Mouse (Mus musculus) intestine, embryonic 14.5 days (tissue): ENCODE data around the gene Anp32a. TPM values are rescaled to one million over a fixed set of nuclear protein-coding genes. Genes with fewer than 3 reads are reported as not detected.
A peak's percentile ranks its signal among the peaks of the same experiment; 100 is the strongest.

Experiments
- ATAC-seq: fragments of 200-750 bp; cut with Nextera tagmentation; replicated peaks from 2 replicates; pipeline ENCODE4 v1.8.0; 2017; ENCODE audit warnings: low read depth, moderate number of reproducible peaks, moderate TSS enrichment, moderate library complexity; ENCODE audit not compliant: low FRiP score, low TSS enrichment
- DNase-seq: peaks from one replicate; pipeline ENCODE4 v3.0.0-alpha.2; 2018; ENCODE audit warnings: low spot score
- H3K27ac ChIP-seq: fragments of 300-500 bp; sonication (generic); 2 replicates; pipeline ENCODE4 v1.5.1; 2014; ENCODE audit warnings: low read depth, mild to moderate bottlenecking, control low read depth
- H3K27me3 ChIP-seq: fragments of 300-500 bp; sonication (generic); replicated peaks from 2 replicates; pipeline ENCODE4 v1.6.1; 2014; ENCODE audit warnings: low read length, control low read depth; ENCODE audit not compliant: control insufficient read depth, insufficient read depth
- H3K36me3 ChIP-seq: fragments of 300-500 bp; sonication (generic); 2 replicates; pipeline ENCODE4 v1.6.1; 2014; ENCODE audit warnings: low read length, control low read depth; ENCODE audit not compliant: control insufficient read depth, insufficient read depth
- H3K4me1 ChIP-seq: fragments of 300-500 bp; sonication (generic); replicated peaks from 2 replicates; pipeline ENCODE4 v1.6.1; 2014; ENCODE audit warnings: low read length, control low read depth, mixed read lengths; ENCODE audit not compliant: control insufficient read depth, insufficient read depth
- H3K4me2 ChIP-seq: fragments of 300-500 bp; sonication (generic); 2 replicates; pipeline ENCODE4 v1.6.1; 2014; ENCODE audit warnings: low read length
- H3K4me3 ChIP-seq: fragments of 300-500 bp; sonication (generic); 2 replicates; pipeline ENCODE4 v1.5.1; 2014; ENCODE audit warnings: low read depth, low read length, control low read depth, mixed read lengths
- H3K9ac ChIP-seq: fragments of 300-500 bp; sonication (generic); 2 replicates; pipeline ENCODE4 v1.6.1; 2014; ENCODE audit warnings: mild to moderate bottlenecking, low read length
- H3K9me3 ChIP-seq: fragments of 300-500 bp; sonication (generic); 2 replicates; pipeline ENCODE4 v1.6.1; 2016; ENCODE audit warnings: low read length, control low read depth; ENCODE audit not compliant: control insufficient read depth
- whole genome bisulfite sequencing: fragments of 180-500 bp; shearing (Covaris S2); extraction: QIAGEN DNeasy Blood & Tissue Kit; methylation state at CpG from one replicate; pipeline ENCODE4 v1.1.7; 2014; 5-methylcytosine and 5-hydroxymethylcytosine counted together
- polyA plus RNA-seq: library from polyadenylated mRNA; unstranded; fragments of >200 nt; fragmentation: Nextera tagmentation; extraction: Ambion mirVana; gene quantifications from 2 replicates; pipeline ENCODE4 v1.2.1, GENCODE M21; 2014

The Anp32a gene
- polyA plus RNA-seq, 1 experiment from 2014 or later = 99.8 TPM

DNA sequence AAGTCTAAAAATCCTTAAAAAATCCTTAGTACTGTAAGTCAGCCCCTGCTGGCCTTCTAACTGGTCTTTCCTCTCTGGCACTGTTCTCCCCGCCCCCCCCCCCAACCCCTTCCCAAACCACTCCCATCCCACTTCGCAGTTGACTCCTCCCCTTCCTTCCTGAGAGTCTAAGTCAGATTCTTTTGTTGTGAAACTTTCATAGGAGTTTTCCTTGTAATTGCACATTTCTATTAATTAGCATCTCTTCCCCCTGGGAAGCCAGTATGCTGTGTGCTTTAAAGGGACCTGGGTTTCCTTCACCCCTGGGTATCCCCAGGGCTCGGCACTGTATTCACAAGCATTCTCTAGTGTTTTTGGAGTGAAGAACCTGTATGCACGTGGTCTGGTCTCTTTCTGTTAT, 10.1 kb downstream of the Anp32a start:
- Histone ChIP-seq H3K9me3 (no peaks in the 10 kb centered on the region), H3K27ac (no peak overlapping the region), H3K9ac (no peak overlapping the region), H3K4me3 (no peak overlapping the region), H3K27me3 (no peaks in the 10 kb centered on the region), H3K36me3 (peaks cover 6% of the 10 kb centered on the region; the same call in 1 of the 2 replicates), H3K4me1 (peaks cover 36% of the 10 kb centered on the region), H3K4me2 (no peak overlapping the region)
- DNase-seq (no peak), ATAC-seq (no peak)
- 47% methylated on average over 3 of the region's 4 CpGs for WGBS

- no peak overlapping the region for H3K9ac ChIP-seq
- no peak overlapping the region for H3K4me3 ChIP-seq
- no peak overlapping the region for H3K27ac ChIP-seq
- H3K27me3 ChIP-seq = no peaks in the 10 kb centered on the region
- DNase-seq (no peak), ATAC-seq (no peak)
- peaks cover 11% of the 10 kb centered on the region; the same call in 1 of the 2 replicates for H3K36me3 ChIP-seq
- H3K4me1 ChIP-seq = peaks cover 28% of the 10 kb centered on the region
- H3K4me2 ChIP-seq = no peak overlapping the region
- H3K9me3 ChIP-seq = no peaks in the 10 kb centered on the region
- WGBS = 67% methylated on average over 7 of the region's 7 CpGs
Observed at GRCm38 (mm10) chr9:62353784-62354183, 12.7 kb downstream of the Anp32a start.

DNA sequence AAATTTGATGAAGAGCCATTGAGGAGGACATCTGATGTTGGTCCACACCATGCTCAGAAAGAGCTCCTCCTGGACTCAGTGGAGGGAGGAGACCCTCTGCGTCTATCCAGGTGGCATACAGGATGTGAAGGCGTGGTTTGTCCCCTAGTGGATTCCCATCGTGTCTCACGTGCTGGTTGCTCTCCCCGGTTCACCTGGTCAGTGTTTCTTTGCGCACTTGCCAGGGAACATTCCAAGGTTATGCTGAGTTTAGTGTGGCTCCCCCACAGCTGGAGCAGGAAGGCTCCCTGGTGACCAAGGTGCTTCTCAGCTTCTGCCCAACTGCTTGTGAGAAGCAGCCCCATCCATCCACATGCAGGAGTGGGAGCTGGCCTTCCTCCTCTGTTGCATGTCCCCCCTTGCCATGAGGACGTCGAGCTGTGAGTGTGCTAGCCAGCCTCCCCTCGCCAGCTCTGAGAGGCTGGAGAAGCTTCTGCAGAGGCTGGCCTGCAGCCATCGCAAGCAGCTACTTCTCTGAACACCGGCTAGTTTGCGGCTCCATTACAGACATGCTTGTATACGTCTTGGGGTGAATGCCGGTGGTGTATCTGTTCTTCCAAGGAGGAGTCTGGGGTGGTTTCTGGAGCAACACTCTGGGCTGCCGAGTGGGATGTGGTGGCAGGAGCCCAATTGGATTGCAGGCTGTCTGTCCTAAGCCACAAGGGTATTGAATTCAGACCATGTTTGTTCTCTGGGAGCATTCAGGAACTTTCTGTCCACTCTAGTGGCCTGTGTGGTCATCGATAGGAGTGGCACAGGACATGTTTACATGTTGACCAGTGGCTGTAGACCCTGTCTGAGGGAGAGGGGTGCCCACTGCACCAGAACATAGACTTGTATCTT, 14.0 kb downstream of the Anp32a start:
- H3K9me3 ChIP-seq = no peaks in the 10 kb centered on the region
- H3K4me1 ChIP-seq = peaks cover 17% of the 10 kb centered on the region
- H3K4me3 ChIP-seq = no peak overlapping the region
- no peak overlapping the region for H3K27ac ChIP-seq
- WGBS = 73% methylated on average over 16 of the region's 16 CpGs
- H3K9ac ChIP-seq = no peak overlapping the region
- H3K27me3 ChIP-seq = no peaks in the 10 kb centered on the region
- DNase-seq (no peak), ATAC-seq (no peak)
- peaks cover 14% of the 10 kb centered on the region; the same call in 1 of the 2 replicates for H3K36me3 ChIP-seq
- H3K4me2 ChIP-seq = no peak overlapping the region

- no peak overlapping the region for H3K9ac ChIP-seq
- WGBS = 66% methylated on average over 6 of the region's 6 CpGs
- ATAC-seq (no peak), DNase-seq (no peak)
- no peak overlapping the region for H3K4me2 ChIP-seq
- no peaks in the 10 kb centered on the region for H3K9me3 ChIP-seq
- no peak overlapping the region for H3K4me3 ChIP-seq
- H3K4me1 ChIP-seq = peaks cover 10% of the 10 kb centered on the region
- H3K27me3 ChIP-seq = no peaks in the 10 kb centered on the region
- H3K36me3 ChIP-seq = peaks cover 14% of the 10 kb centered on the region; the same call in 1 of the 2 replicates
- H3K27ac ChIP-seq = no peak overlapping the region
Observed at GRCm38 (mm10) chr9:62355763-62356162, 14.7 kb downstream of the Anp32a start.

- peaks cover 16% of the 10 kb centered on the region for H3K4me1 ChIP-seq
- WGBS = 72% methylated on average over 8 of the region's 8 CpGs
Observed at GRCm38 (mm10) chr9:62357593-62357992, 16.5 kb downstream of the Anp32a start.

GRCm38 (mm10) chr9:62358851-62359250, 17.8 kb downstream of the Anp32a start:
- no peak for ATAC-seq
- 69% methylated on average over 9 of the region's 9 CpGs for WGBS
- peaks cover 14% of the 10 kb centered on the region; the same call in 1 of the 2 replicates for H3K36me3 ChIP-seq
- no peak overlapping the region for H3K27ac ChIP-seq
- no peak overlapping the region for H3K9ac ChIP-seq
- no peaks in the 10 kb centered on the region for H3K9me3 ChIP-seq
- peaks cover 23% of the 10 kb centered on the region for H3K4me1 ChIP-seq
- no peaks in the 10 kb centered on the region for H3K27me3 ChIP-seq
- DNase-seq = no peak
- H3K4me3 ChIP-seq = no peak overlapping the region
- H3K4me2 ChIP-seq = no peak overlapping the region

More at GRCm38 (mm10) chr9:62357593-62357992, 16.5 kb downstream of the Anp32a start:
- Histone ChIP-seq H3K4me3 (no peak overlapping the region), H3K27ac (no peak overlapping the region), H3K27me3 (no peaks in the 10 kb centered on the region), H3K9me3 (no peaks in the 10 kb centered on the region), H3K36me3 (peaks cover 14% of the 10 kb centered on the region; the same call in 1 of the 2 replicates), H3K9ac (no peak overlapping the region), H3K4me2 (no peak overlapping the region)
- ATAC-seq (no peak), DNase-seq (no peak)

- Histone ChIP-seq H3K9me3 (no peaks in the 10 kb centered on the region), H3K27ac (no peak overlapping the region), H3K36me3 (peaks cover 7% of the 10 kb centered on the region; the same call in 1 of the 2 replicates), H3K27me3 (no peaks in the 10 kb centered on the region), H3K4me2 (no peak overlapping the region), H3K4me3 (no peak overlapping the region), H3K4me1 (peaks cover 39% of the 10 kb centered on the region), H3K9ac (no peak overlapping the region)
- 59% methylated on average over 4 of the region's 4 CpGs for WGBS
- ATAC-seq (no peak), DNase-seq (no peak)
Observed at GRCm38 (mm10) chr9:62360889-62361288, 19.8 kb downstream of the Anp32a start.

DNA sequence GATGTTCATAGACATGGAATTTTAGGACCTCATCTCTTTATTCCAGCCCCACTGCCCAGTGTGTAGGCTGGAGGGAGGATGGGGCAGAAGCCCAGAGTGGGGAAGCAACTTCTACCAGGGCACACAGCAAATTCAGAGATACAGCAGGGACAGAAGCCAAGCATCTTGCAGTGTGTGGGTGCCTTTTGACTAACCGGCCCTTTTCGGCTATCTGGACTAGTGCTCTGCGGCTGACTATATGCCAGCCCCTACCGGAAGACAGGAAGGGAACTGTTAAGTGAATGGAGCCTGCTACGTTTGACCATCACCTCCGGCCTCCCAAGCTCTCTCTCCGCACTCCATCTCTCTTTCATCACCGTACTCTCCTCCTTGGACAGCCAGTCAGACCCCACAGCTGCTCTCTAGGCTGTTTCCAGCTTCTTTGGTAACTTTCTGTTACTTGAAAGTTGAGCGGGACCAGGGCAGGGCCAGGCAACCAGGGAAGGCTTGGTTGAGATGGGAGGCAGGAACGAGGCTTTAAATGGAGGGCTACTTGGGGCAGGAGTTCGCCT, 21.8 kb downstream of the Anp32a start:
- H3K36me3 ChIP-seq = 0 out of 2 replicates have a peak, but pooled peaks cover 4% of the 10 kb centered on the region
- DNase-seq = no peak
- peak overlapping the region; percentile 44; the same call in 1 of the 2 replicates for H3K27ac ChIP-seq

More for the DNA sequence above, 21.8 kb downstream of the Anp32a start:
- Histone ChIP-seq H3K9ac (0 out of 2 replicates have a peak overlapping the region, but pooled peaks have one; percentile 0), H3K9me3 (no peaks in the 10 kb centered on the region), H3K4me3 (no peak overlapping the region), H3K4me2 (peak overlapping the region; percentile 53), H3K27me3 (no peaks in the 10 kb centered on the region), H3K4me1 (peaks cover 59% of the 10 kb centered on the region)
- WGBS = 43% methylated on average over 11 of the region's 11 CpGs
- no peak for ATAC-seq
